Mouse (Mus musculus): Measurements from ENCODE around the gene Plbd1. TPM values are rescaled to one million over a fixed set of nuclear protein-coding genes. Genes with fewer than 3 reads are reported as not detected.

The Plbd1 gene
- total RNA-seq, 2 experiments from 2014 or later: 46.5 TPM

Other genes starting within 250 kb of the Plbd1 start
- not detected for gene E330021D16Rik, start 246.4 kb downstream of the Plbd1 start, total RNA-seq (2021)
- 10 to 100 TPM; 78.1 to 88.5 TPM for gene Atf7ip, start 155.8 kb downstream of the Plbd1 start, total RNA-seq (2021)
- not detected for gene Gucy2c, start 119.8 kb upstream of the Plbd1 start, total RNA-seq (2021)
- gene Hist4h4, start 142.5 kb upstream of the Plbd1 start, total RNA-seq (2021): 1 to 10 TPM; 8.2 to 8.5 TPM
- 10 to 100 TPM; 29.9 to 30.9 TPM for gene H2afj, start 146.3 kb upstream of the Plbd1 start, total RNA-seq (2021)
- gene BC049715, start 165.7 kb upstream of the Plbd1 start, total RNA-seq (2021): under 1 TPM; 0.27 to 0.36 TPM
- 10 to 100 TPM; 63.3 to 64.1 TPM for gene Wbp11, start 166.3 kb upstream of the Plbd1 start, total RNA-seq (2021)
- not detected for gene Smco3, start 173.5 kb upstream of the Plbd1 start, total RNA-seq (2021)
- gene Art4, start 195.8 kb upstream of the Plbd1 start, total RNA-seq (2021): 10 to 100 TPM; 21.9 to 26.1 TPM
- gene Mgp, start 213.9 kb upstream of the Plbd1 start, total RNA-seq (2021): 100 to 1,000 TPM; 344 to 476 TPM

Measured in heart, postnatal 36 days (tissue).